Mouse (Mus musculus): ENCODE results near the gene Glod4.

Glod4 gene

DNA sequence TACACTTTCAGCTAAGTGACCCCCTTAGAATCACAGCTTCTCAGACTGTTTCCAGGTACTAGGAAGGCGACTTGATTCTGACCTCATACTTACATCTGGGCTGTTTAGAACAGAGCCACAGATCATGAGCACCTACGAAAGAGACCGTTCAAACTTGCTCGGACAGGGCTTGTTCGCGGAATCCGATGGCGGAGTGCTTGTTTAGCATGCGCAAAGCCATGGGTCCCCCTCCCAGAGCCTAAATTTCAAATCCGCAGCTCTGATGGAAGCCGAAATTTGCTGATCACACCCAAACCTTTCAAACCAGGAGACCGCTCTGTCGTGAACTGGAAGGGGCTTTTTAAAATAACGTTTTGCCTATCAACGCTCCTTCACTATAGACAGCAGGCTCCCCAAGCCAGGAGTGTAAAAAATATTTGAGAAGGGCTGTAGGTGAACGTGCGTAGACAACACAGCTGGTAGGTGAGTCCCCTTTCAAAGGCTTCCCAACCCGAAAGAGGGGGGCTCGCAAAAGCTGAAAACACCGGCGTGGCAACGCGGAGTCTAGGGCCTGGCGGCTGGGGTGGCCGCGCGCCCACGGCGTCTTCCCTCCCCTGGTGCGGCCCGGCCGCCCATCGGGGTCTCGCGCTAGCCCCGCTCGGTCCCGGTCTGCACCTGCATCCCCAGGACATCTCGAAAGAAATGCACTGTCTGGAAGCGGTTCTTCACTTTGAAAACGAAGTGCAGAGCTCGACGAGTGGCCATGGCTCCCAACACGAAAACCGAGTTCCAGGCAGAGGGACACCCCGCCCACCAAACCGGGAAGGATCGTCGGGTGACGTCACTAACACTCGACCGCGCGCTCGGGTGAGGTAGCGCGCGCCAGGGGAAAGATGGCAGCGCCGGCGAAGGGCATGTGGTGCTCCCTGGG, at the start of gene Glod4, which contains the start of gene Mrm3:
Glod4 (minus strand) TSS at position 825 of the 910 bp plus-strand sequence.
Mrm3 (plus strand) TSS at position 815 of the 910 bp plus-strand sequence.
- peak; percentile 95 for DNase-seq

DNA sequence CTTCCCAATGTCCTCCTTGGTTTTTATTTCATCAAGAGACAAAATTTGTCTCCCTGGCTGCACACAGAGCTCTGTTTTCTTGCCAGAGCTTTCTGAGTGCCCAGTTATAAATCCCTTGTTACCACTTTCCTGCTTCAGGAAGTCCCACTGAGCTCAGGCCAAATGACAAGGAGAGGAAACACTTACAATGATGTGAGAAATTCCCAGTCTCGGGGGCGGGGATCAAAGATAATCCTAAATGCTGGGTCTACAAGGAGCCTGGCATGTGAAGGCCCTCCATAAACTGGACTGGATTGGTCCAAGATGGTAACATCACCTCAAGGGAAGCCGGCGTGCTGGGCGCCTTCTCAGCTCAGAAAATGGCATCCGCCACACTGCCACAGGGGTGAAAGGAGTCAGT, 49.3 kb upstream of the Glod4 start:
- no peak for DNase-seq

GRCm38 (mm10) chr11:76292398-76292797, 48.9 kb upstream of the Glod4 start:
- no peak for DNase-seq

- DNase-seq, result no peak
These were observed 48.4 kb upstream of the Glod4 start for GRCm38 (mm10) chr11:76291960-76292359.

- DNase-seq, result peak; percentile 48
These were observed 46.8 kb upstream of the Glod4 start for GRCm38 (mm10) chr11:76290367-76290766.

DNA sequence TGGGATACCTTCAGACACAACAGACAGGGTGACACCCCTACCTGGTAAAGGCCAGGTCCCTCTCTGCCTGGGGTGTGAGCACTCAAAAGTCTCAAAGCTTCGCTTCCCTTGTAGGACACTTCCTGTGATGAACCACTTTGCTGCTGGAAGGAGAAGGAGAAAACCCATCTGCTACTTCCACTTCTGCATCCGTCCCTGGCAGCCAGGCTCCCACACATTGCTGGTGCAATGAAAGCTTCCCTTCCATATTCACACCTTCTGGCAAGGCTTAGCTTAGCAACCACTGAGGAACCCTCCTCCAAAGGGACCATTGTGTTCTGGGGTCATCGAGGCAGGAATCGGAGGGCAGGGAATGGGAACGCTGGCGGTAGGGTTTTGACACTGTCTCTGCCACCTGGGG, 45.1 kb upstream of the Glod4 start:
- peak; percentile 48 for DNase-seq

GRCm38 (mm10) chr11:76287301-76287700, 43.8 kb upstream of the Glod4 start:
- DNase-seq, result no peak

DNA sequence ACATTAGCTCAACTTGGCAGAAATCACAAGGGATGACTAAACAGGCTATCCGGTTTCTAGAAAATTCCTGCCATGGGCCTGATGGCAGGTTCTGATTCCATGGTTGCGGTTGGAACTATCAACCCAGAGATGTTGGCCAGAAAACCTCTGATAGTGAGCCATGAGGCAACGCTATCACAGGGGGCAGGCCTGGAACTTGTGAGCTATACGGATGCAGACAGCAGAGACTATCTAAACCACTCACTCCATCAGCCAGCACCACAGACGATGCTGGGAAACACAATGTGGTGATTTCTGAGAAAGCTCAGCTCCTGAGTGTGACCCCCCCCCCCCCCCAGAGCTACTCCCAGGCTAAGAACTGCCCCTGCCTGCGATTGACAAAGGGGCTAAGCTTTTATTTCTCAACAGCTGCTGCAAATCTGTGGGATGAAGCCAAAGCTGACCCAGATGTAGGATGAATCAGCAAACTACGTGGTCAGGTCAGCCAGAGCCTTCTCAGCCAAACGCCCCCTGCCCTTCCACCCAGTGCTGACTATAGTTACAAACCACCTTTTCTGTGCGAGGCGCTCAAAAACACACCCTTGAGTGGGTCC, 43.1 kb upstream of the Glod4 start:
- no peak for DNase-seq

DNA sequence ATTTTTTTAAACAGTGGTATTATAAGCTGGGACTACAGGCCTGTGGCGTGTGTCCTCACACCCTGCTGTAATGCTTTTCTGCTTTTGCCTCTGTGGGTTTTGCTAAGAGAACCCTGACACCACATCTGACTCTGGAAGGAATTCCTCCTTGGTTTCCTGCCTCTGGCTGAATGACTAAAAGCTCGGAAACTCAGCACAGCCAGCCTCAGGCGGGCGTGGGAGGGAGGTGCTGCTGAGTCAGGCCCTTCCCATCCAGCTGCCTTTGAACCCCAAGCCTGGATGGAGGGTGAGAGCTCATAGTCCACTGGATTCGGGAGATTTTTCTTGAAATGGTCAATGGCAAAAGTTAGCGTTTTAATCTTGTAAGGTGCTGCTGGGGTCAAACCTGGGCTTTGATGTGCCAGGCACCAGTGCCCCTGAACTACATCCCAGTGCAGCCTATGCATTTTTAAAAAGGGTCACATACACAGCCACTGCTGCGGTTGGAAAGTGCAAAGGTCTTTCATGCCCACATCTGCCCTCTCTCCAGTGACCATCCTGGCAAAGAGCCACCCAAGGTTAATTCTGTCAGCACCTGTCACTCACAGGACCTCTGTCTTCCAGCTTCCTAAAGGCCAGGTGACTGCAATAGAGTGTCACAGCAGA, 42.0 kb upstream of the Glod4 start:
- no peak for DNase-seq

DNA sequence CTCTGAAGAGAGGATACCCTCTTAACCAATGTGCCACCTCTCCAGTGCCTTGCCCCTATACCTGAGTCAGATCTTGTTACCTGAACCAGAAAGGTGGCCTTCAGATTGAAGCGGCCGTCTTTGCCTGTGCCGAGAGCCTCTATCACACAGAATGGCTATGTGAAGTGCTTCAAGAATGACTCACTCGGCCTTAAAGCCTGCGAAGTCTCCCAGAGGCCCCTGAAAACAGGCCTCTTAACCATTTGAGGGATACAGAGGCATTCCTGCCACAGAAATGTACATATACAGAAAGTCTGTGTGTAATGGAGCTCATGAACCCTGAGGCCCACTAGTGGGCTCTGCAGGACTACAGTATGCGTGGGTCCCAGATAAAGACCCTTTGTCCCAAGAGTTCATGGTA, 40.3 kb upstream of the Glod4 start:
- DNase-seq, result no peak

DNA sequence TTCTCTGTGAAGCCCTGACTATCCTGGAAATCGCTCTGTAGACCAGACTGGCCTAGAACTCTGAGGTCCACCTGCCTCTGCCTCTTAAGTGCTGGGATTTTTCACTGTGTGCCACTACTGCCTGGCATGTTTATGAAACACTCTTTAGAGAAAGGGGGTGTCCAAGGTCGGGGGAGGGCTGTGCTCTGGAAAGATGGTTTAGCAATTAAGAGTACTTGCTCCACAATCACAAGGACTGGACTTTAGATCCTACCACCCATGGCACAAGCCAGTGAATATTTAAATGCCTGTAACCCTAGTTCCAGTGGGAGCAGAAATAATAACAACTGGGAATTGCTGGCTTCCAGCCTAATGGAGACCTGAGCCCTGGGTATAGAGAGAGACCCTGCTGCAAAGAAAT, 36.4 kb upstream of the Glod4 start:
- DNase-seq, result no peak

- DNase-seq, result no peak
These were observed 35.7 kb upstream of the Glod4 start for GRCm38 (mm10) chr11:76278960-76279852.

- no peak for DNase-seq
These were observed 28.9 kb upstream of the Glod4 start for GRCm38 (mm10) chr11:76272440-76272839.

DNA sequence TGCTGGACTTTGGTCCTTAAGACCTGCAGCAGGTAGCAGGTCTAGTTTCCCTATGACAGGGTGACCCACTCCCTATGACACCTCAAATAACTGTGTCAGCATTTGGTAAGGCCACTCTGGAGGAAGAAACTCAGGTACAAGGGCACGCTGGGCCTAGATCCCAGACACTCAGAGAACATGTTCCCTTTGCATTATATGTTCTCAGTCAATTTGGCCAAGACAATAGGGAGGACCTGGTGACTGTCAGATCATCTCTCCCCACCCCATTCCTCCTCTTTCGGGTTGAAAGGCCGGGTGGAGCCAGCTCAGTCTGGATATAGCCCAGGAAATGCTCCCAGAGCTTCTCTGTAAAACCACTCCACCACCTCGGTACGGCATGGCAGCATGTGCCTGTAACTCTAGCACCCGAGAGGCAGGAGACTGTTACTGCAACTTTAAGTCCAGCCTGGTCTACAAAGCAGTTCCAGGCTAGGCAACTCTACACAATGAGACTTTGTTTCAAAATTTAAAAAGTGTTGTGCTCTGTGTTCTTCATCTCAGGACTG, 25.1 kb upstream of the Glod4 start:
- DNase-seq, result no peak

- no peak for DNase-seq
These were observed 24.5 kb upstream of the Glod4 start for GRCm38 (mm10) chr11:76268001-76268459.

- no peak for DNase-seq
These were observed 24.0 kb upstream of the Glod4 start for GRCm38 (mm10) chr11:76267550-76267949.

- no peak for DNase-seq
These were observed 19.3 kb upstream of the Glod4 start for GRCm38 (mm10) chr11:76262611-76263351.

DNA sequence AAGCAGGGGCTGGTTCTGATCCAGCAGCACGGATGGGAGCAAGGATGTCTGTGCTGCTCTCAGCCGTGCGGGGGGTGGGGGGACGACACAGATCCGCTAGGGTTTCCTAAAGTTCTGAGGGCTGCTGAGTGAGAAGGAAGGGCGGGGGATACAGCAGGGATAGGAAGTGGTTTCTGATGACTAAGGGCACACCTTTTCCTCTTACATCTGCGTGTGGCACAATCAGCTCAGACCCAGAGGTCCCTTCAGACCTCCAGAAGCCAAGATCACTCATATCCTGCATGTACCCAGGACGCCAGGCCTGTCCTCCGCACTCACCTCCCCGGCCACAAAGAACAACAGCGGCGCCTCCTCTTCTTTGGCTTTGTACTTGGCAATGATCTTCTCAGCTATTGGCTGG, 17.7 kb upstream of the Glod4 start:
- DNase-seq, result no peak

DNA sequence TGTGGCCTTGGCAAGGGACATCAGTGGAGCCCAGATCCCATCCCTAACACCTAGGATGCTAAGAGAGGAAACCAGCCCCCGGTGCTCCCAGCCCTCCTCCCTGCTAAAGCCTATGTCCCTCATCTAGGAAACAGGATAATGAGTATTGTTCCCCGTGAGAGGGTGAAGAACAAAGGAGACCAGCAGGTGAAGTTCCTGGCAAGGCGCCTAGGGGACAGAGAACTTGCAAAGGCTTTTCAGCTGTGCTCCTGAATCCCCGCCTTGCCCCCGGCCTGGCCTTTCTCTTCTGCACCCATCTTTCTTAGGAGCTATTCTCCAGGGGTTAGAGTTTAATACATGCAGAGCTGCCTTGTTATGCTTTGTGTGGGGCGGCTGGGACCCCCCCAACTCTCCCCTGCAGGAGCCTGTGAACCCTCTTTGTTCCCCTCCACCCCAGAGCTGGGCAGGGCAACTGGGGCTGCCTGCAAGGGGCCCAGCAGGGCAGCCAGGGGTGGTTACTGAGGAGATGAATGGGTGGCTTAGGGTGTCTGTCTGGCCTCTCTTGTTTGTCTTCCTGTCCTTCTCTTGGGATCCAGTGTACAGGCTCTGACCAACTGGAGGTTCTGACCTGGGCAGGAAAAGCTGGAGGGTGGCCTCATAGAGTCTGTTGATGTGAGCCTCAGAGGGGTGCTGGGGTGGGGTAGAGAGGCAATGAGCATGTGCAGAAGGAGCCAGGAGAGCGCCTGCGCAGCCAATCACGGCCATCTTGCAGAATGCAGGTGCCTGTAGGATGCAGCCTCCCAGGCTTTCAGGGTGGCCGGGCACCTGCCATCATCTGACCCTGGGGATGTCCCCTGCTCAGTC, 16.9 kb upstream of the Glod4 start:
- no peak for DNase-seq

DNA sequence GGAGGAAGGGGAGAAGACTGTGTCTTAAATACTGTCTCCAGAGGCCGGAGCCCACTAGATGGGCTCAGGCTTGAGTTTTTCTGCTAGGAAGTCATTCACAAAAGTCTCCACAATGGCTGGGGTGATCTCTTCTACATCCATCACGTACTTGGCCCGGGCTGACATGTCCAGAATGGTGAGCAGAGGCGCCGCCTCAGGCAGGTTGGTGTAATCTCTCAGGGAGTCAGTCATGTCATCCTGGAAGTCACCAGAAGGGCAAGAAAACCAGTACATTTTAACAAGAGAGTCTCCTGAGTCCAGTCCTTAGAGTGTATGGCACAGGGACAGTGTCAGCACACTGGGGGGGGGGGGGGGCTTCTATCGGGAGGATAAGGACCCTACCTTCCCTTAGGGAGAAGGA, 15.0 kb upstream of the Glod4 start:
- no peak for DNase-seq

DNA sequence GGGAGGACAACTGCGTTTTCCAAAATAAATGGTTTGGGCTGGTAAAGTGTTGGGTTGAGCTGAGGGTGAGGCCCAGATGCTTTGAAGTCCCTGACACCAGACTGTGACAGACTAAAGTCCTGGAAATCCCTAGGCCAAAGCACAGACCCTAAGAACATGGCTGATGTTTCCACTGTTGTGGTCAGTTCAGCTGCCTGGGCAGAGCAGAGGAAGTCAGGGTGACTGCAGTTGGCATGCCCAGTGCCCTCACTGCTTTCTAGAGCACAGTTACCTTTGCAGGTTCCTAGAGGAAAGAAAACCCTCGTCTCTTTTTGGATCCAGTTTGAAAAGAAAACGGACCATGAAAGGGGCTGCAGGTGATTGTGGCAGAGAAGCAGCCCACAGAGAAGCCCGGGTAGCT, 13.9 kb upstream of the Glod4 start:
- DNase-seq, result no peak

Data from right cerebral cortex, postnatal 14 days (tissue).